Mouse (Mus musculus) CH12.LX (cell line): ENCODE results near the gene Adora1.

Experiments
- CHD2 ChIP-seq: IDR thresholded peaks from 2 replicates; pipeline ENCODE4 v1.6.1; 2011; ENCODE audit warnings: low read length, improper control_type of control experiment
- CTCF ChIP-seq, 2 experiments: IDR thresholded peaks in 1 of 2; conservative IDR thresholded peaks in 1 of 2; 2 replicates each; pipeline ENCODE4 v1.5.1; 2011 to 2012; ENCODE audit warnings: low read depth in 2 of 2, low read length in 2 of 2, improper control_type of control experiment in 1 of 2, inconsistent platforms in 1 of 2, mild to moderate bottlenecking in 1 of 2, moderate library complexity in 1 of 2
- EP300 ChIP-seq: IDR thresholded peaks from 2 replicates; pipeline ENCODE4 v1.6.1; 2011; ENCODE audit warnings: low read length, improper control_type of control experiment
- MEF2A ChIP-seq: IDR thresholded peaks from 2 replicates; pipeline ENCODE4 v1.6.1; 2014; ENCODE audit warnings: low read depth, mild to moderate bottlenecking, inconsistent platforms, low read length, improper control_type of control experiment, borderline replicate concordance
- NELFE ChIP-seq: IDR thresholded peaks from 2 replicates; pipeline ENCODE4 v1.6.1; 2011; ENCODE audit warnings: low read depth, low read length, improper control_type of control experiment
- POLR2A ChIP-seq: IDR thresholded peaks from 2 replicates; pipeline ENCODE4 v1.6.1; 2011; ENCODE audit warnings: low read depth, mild to moderate bottlenecking, improper control_type of control experiment, low read length
- RAD21 ChIP-seq: IDR thresholded peaks from 2 replicates; pipeline ENCODE4 v1.6.1; 2011; ENCODE audit warnings: low read depth, mild to moderate bottlenecking, low read length, improper control_type of control experiment, moderate library complexity
- SIN3A ChIP-seq: IDR thresholded peaks from 2 replicates; pipeline ENCODE4 v1.6.1; 2012; ENCODE audit warnings: low read length, improper control_type of control experiment, inconsistent platforms
- SMC3 ChIP-seq: IDR thresholded peaks from 2 replicates; pipeline ENCODE4 v1.6.1; 2011; ENCODE audit warnings: low read depth, low read length, improper control_type of control experiment
- USF1 ChIP-seq: IDR thresholded peaks from 2 replicates; pipeline ENCODE4 v1.6.1; 2014; ENCODE audit warnings: low read depth, mild to moderate bottlenecking, inconsistent platforms, low read length, improper control_type of control experiment

- no peak for TF ChIP-seq EP300
- TF ChIP-seq NELFE = no peak
- TF ChIP-seq SMC3 = no peak
- no peak for TF ChIP-seq POLR2A
- no peak for TF ChIP-seq CTCF (conservative IDR thresholded peaks at IDR 0.05 in 1 of 2, IDR thresholded peaks at IDR 0.05 in 1 of 2; ENCODE audit: low read depth in 2 of 2, low read length in 2 of 2)
- no peak for TF ChIP-seq MEF2A
- TF ChIP-seq RAD21 = no peak
- TF ChIP-seq SIN3A = no peak
- TF ChIP-seq CHD2 = no peak
- no peak for TF ChIP-seq USF1
Measured at GRCm38 (mm10) chr1:134212351-134212750, 22.9 kb downstream of the Adora1 start.
